Mouse (Mus musculus): ENCODE data around the gene Hnmt. TPM values are rescaled to one million over a fixed set of nuclear protein-coding genes. Genes with fewer than 3 reads are reported as not detected.
A peak's percentile ranks its signal among the peaks of the same experiment; 100 is the strongest.

Gene Hnmt
- polyA plus RNA-seq (2015; fragmentation: Nextera tagmentation; extraction: Ambion mirVana): 0.80 and 0.90 TPM in 2 replicates

DNA sequence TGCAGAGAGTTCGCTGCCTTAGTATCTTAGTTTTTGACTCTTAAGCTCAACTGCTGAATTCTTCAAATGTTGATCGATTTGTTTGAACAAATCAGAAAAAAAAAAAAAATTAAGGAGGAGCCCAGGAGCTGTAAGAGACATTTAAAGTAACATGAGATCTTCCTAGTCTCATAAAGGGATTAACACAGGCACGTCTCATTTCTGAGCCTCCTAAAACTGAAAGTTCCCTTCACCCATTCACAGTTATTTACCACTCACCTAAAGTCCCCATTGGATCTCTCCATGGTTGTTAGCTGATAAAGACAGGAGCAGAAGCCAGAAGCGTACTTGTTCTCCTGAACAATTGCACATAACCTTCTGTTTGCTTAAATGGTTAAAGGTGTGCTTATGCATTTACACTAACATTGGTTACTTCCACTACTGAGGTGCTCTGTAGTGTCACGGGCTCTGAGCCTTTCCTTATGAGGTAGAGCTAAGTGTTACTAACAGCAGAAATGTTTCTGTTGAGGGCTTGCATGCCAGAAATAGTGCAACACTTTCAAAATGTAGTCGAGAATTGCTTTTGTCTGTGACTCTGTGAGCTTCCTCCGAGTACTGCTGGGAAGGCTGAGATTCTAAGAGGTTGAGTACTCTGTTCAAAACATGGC lies at the start of gene Hnmt:
Gene Hnmt, minus strand, starts transcription at position 51 of the 647 bp plus-strand sequence.
- Histone ChIP-seq H3K27me3 (ENCODE audit: insufficient read depth, low read length) (no peaks in the 10 kb centered on the region), H3K27ac (ENCODE audit: low read depth) (no peak within 1 kb of the TSS), H3K9me3 (ENCODE audit: low read length) (no peaks in the 10 kb centered on the region), H3K9ac (replicated peaks) (peak within 1 kb of the TSS; percentile 54; the same call in 1 of the 2 replicates), H3K36me3 (replicated peaks; ENCODE audit: insufficient read depth, low read length) (no peaks in the 10 kb centered on the region), H3K4me1 (ENCODE audit: insufficient read depth) (0 out of 2 replicates have a peak, but pooled peaks cover 3% of the 10 kb centered on the region), H3K4me2 (ENCODE audit: low read depth, low read length) (peak within 1 kb of the TSS; percentile 73), H3K4me3 (ENCODE audit: low read depth, low read length) (peak within 1 kb of the TSS; percentile 46)
- DNase-seq: no peak
- TF ChIP-seq CTCF (IDR thresholded peaks at IDR 0.05; ENCODE audit: low read depth) (no peak), EP300 (IDR thresholded peaks at IDR 0.05; ENCODE audit: low read depth) (no peak)
- ATAC-seq: no peak
- WGBS (ENCODE audit: insufficient replicate concordance): 41% methylated on average over 7 of the region's 7 CpGs

DNA sequence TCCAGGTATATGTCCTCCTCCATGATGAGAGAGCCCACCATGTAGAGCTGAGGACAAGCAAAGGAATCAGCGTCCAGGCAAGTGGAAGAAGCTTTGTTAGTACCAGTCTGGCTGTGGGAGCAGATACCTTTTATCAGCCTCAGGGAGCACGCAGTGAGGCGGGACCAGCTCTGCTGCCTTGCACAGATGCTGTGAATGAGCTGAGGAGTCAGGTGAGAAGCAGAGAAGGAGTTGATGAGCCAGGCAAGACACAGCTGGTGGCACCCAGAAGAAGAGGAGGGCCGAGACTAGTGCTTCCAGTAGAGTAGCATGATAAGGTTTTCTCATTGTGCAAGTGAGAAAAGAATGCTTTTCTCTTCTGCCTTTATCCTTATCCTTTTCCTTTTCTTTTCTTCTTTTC lies 47.3 kb upstream of the Hnmt start, which contains the start of gene Tbpl2:
Gene Tbpl2, minus strand, starts transcription at position 101 of the 400 bp plus-strand sequence.
- WGBS (ENCODE audit: insufficient replicate concordance): 59% methylated on average over 4 of the region's 4 CpGs
- H3K36me3 ChIP-seq (replicated peaks; ENCODE audit: insufficient read depth, low read length): no peaks in the 10 kb centered on the region
- no peak within 1 kb of the TSS for H3K4me3 ChIP-seq (ENCODE audit: low read depth, low read length)
- no peak within 1 kb of the TSS for H3K27ac ChIP-seq (ENCODE audit: low read depth)
- H3K27me3 ChIP-seq (ENCODE audit: insufficient read depth, low read length): no peaks in the 10 kb centered on the region
- ATAC-seq: no peak
- no peak within 1 kb of the TSS for H3K4me2 ChIP-seq (ENCODE audit: low read depth, low read length)
- H3K4me1 ChIP-seq (ENCODE audit: insufficient read depth): no peaks in the 10 kb centered on the region
- TF ChIP-seq CTCF (IDR thresholded peaks at IDR 0.05; ENCODE audit: low read depth): no peak
- TF ChIP-seq EP300 (IDR thresholded peaks at IDR 0.05; ENCODE audit: low read depth): no peak
- H3K9me3 ChIP-seq (ENCODE audit: low read length): no peaks in the 10 kb centered on the region
- H3K9ac ChIP-seq (replicated peaks): no peak within 1 kb of the TSS
- DNase-seq: no peak

DNA sequence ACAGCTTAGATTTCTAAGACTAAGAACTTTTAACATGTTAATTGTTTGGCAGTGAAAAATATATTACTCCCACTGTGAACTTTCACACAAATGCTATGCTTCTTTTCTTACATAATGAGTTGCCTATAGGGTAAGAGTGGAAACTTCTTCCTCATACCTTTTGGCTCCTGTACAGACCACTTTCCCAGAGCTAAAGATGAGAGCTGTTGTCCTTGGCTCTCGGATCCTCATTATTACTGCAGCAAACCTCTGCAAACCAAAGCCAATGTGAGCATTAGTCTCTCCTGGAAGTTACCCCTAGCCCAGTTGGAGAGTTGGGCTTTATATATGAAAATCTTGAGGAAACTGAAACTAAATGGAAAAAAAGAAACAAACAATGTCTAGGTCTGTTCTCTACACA lies 41.7 kb upstream of the Hnmt start:
- no peak overlapping the region for H3K27ac ChIP-seq (ENCODE audit: low read depth)
- TF ChIP-seq EP300 (IDR thresholded peaks at IDR 0.05; ENCODE audit: low read depth) (no peak), CTCF (IDR thresholded peaks at IDR 0.05; ENCODE audit: low read depth) (no peak)
- DNase-seq (no peak), ATAC-seq (no peak)
- H3K36me3 ChIP-seq (replicated peaks; ENCODE audit: insufficient read depth, low read length): no peaks in the 10 kb centered on the region
- H3K9me3 ChIP-seq (ENCODE audit: low read length): no peaks in the 10 kb centered on the region
- H3K9ac ChIP-seq (replicated peaks): no peak overlapping the region
- H3K27me3 ChIP-seq (ENCODE audit: insufficient read depth, low read length): no peaks in the 10 kb centered on the region
- no peak overlapping the region for H3K4me3 ChIP-seq (ENCODE audit: low read depth, low read length)
- H3K4me2 ChIP-seq (ENCODE audit: low read depth, low read length): no peak overlapping the region
- no peaks in the 10 kb centered on the region for H3K4me1 ChIP-seq (ENCODE audit: insufficient read depth)
- WGBS (ENCODE audit: insufficient replicate concordance): 60% methylated on average over 1 of the region's 1 CpGs

DNA sequence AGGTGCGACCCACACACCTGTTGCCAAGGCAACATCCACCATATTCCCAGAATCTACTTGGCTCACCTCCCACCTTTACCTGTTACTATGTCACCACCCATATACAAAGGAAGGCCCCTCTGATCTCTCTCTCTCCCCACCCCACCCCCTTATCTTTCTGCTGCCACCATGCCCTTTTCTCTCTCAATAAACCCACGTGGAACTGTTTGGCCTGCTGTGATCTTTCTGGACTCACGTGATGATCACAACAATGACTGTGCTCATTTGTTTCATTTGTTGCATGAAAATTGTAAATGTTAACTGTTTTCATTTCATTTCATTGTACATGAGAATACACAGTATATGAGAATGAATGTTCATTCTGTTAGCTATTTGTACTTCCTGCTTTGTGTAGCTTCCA lies 1.3 kb upstream of the Hnmt start:
- TF ChIP-seq EP300 (IDR thresholded peaks at IDR 0.05; ENCODE audit: low read depth) (no peak), CTCF (IDR thresholded peaks at IDR 0.05; ENCODE audit: low read depth) (no peak)

DNA sequence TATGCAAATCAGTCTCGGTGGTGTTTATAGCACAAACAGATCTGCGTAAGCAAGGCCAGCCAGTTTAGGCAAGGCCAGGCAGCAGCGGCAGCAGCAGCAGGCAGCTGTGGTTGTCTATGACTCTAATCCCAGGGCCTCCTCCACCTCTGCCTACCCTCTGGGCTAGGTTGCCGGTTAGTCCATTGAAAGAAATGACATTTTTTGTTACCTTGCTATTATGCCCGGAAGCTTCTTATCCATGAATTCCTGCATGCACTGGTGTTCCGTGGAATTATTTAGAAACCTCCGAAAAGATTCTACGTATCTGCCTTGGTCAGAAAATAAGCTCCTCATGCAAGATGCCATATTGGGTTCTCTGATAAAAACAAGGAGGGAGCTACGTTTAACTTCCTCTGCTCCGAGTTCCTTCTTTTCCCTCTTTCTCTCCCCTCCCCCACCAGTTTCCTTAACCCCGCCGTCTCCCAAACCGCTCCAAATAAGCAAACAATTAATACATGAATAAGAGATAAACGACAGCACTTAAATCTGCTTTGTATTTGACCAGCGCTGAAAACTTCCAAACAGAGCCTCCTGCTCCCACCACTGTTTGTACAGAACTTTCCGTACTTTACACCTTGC lies 605 bp downstream of the Hnmt start:
- H3K9me3 ChIP-seq (ENCODE audit: low read length): no peaks in the 10 kb centered on the region
- no peaks in the 10 kb centered on the region for H3K36me3 ChIP-seq (replicated peaks; ENCODE audit: insufficient read depth, low read length)
- no peaks in the 10 kb centered on the region for H3K27me3 ChIP-seq (ENCODE audit: insufficient read depth, low read length)
- H3K4me3 ChIP-seq (ENCODE audit: low read depth, low read length): peak overlapping the region; percentile 46
- ATAC-seq: peak; percentile 40; the same call in 1 of the 2 replicates
- H3K4me1 ChIP-seq (ENCODE audit: insufficient read depth): 0 out of 2 replicates have a peak, but pooled peaks cover 3% of the 10 kb centered on the region
- WGBS (ENCODE audit: insufficient replicate concordance): 11% methylated on average over 16 of the region's 16 CpGs
- DNase-seq: peak; percentile 17
- H3K4me2 ChIP-seq (ENCODE audit: low read depth, low read length): peak overlapping the region; percentile 73
- H3K9ac ChIP-seq (replicated peaks): peak overlapping the region; percentile 54; the same call in 1 of the 2 replicates
- H3K27ac ChIP-seq (ENCODE audit: low read depth): no peak overlapping the region
- TF ChIP-seq EP300 (IDR thresholded peaks at IDR 0.05; ENCODE audit: low read depth): no peak

More for the DNA sequence above, 1.3 kb upstream of the Hnmt start:
- Histone ChIP-seq H3K27ac (ENCODE audit: low read depth) (no peak overlapping the region), H3K36me3 (replicated peaks; ENCODE audit: insufficient read depth, low read length) (no peaks in the 10 kb centered on the region), H3K9ac (replicated peaks) (no peak overlapping the region), H3K9me3 (ENCODE audit: low read length) (no peaks in the 10 kb centered on the region), H3K27me3 (ENCODE audit: insufficient read depth, low read length) (no peaks in the 10 kb centered on the region), H3K4me3 (ENCODE audit: low read depth, low read length) (no peak overlapping the region), H3K4me2 (ENCODE audit: low read depth, low read length) (no peak overlapping the region), H3K4me1 (ENCODE audit: insufficient read depth) (0 out of 2 replicates have a peak, but pooled peaks cover 3% of the 10 kb centered on the region)
- ATAC-seq: no peak
- WGBS (ENCODE audit: insufficient replicate concordance): 57% methylated on average over 3 of the region's 3 CpGs
- DNase-seq: no peak

Measured in liver, postnatal 0 days (tissue).